Mouse (Mus musculus) liver, embryonic 14 days (tissue): Measurements from ENCODE around the gene Gm47189. TPM values are rescaled to one million over a fixed set of nuclear protein-coding genes. Genes with fewer than 3 reads are reported as not detected.

Source experiments
- polyA plus RNA-seq: library from polyadenylated mRNA; depleted of rRNA; stranded (reverse); fragments of >200 nt; gene quantifications from 2 replicates; pipeline ENCODE4 v1.2.3, GENCODE M21; 2012; rRNA removed

Gm47189 gene
- polyA plus RNA-seq, result not detected in 2 replicates

DNA sequence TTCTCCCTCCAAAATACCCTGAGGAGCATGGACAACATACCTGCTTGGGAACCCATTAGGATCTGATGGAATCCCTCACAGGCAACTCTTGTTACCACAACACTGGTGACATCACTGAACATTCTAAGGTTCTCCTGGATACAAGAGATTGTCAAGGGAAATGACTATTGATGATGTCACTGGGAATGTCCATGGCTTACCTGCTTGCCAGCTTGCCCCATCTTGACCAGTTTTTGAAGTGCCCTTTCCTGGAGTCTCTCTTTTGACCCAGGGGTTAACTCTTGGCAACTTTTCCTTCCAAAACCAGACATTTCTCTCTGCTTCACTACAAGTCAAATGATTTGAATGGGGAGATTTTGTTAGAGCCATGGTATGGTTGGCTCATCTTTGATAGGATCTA, at the start of gene Gm47189:
Gene Gm47189, minus strand, starts transcription at position 101 of the 400 bp plus-strand sequence.

DNA sequence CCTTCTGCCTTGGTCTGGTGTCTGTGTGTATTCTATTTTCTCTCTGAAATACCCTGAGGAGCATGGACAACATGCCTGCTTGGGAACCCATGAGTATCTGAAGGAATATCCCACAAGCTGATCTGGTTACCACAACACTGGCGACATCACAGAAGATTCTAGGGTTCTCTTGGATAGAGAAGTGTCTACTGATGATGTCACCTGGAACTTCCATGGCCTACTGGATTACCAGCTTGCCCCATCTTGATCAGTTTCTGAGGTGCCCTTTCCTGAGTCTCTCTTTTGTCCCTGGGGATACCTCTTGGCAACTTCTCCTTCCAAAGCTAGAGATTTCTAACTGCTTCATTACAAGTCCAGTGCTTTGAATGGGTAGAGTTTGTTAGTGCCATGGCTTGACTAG, 21.7 kb downstream of the Gm47189 start, which contains the start of gene Gm7929:
Gene Gm7929, minus strand, starts transcription at position 101 of the 400 bp plus-strand sequence.

Other genes with a start within 250 kb of the Gm47189 start
- not detected in 2 replicates for gene Gm7970, start 216.9 kb downstream of the Gm47189 start, polyA plus RNA-seq
- gene 1700049E17Rik2, start 199.2 kb downstream of the Gm47189 start, polyA plus RNA-seq, result not detected in 2 replicates
- gene Gm3072, start 147.8 kb downstream of the Gm47189 start, polyA plus RNA-seq, result not detected in 2 replicates
- not detected in 2 replicates for gene Gm3676, start 126.0 kb downstream of the Gm47189 start, polyA plus RNA-seq
- gene Gm8068, start 70.6 kb downstream of the Gm47189 start, polyA plus RNA-seq, result not detected in 2 replicates
- gene Gm7929, start 21.8 kb downstream of the Gm47189 start, polyA plus RNA-seq, result not detected in 2 replicates
- gene Gm7980, start 134.8 kb upstream of the Gm47189 start, polyA plus RNA-seq, result not detected in 2 replicates
- not detected in 2 replicates for gene 1700049E17Rik1, start 152.5 kb upstream of the Gm47189 start, polyA plus RNA-seq
- gene 1700024B05Rik, start 171.6 kb upstream of the Gm47189 start, polyA plus RNA-seq, result not detected in 2 replicates
- gene Gm6401, start 195.5 kb upstream of the Gm47189 start, polyA plus RNA-seq, result not detected in 2 replicates
- not detected in 2 replicates for gene Gm3543, start 210.9 kb upstream of the Gm47189 start, polyA plus RNA-seq